12 mouse cellular contexts compared by ENCODE assay signal in the genomic region with DNA sequence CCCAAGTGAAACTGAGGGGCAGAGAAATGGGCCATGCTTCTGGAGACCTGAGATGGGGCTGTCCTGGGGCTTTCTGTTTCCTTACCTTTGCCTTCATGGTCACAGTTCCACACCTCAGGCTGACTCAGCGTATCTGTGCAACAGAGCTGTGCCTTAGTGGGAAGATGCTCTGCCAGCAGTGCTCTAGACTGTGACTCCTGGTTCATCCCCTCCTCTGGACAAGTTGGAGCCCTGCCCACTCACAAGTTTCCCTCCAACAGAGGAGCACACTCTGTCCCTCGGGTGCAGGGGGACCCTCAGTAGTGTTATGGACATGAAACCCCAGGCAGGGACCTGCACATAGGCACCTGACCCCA.
DNase-seq lines count a peak whose midpoint lies in the region; ATAC-seq and TF ChIP-seq lines count a peak whose summit lies in the region.
"Had no signal": no experiment of that assay in that cellular context is flagged by ENCODE, and none has a peak within 500 bp of the region (broad histone marks: within the 10 kb centered on the region; RNA-seq: fewer than 3 reads in every experiment).

No protein-coding gene starts in this region.

- no peaks in the 10 kb centered on the region for H3K4me1 ChIP-seq in kidney, embryonic 14.5 days (ENCODE audit: control insufficient read depth, insufficient read depth, low read length)
- no peaks in the 10 kb centered on the region for H3K4me1 ChIP-seq in kidney, adult 2 months (ENCODE audit: control insufficient read depth, insufficient read depth, low read length)
- peaks cover 100% of the 10 kb centered on the region for H3K4me1 ChIP-seq in forebrain, embryonic 10.5 days
- H3K4me1 ChIP-seq in hindbrain, embryonic 16.5 days (ENCODE audit: control insufficient read depth, insufficient read depth, low read depth, low read length) = peaks cover 35% of the 10 kb centered on the region
- H3K4me1 ChIP-seq in neural tube, embryonic 13.5 days (replicated peaks) = peaks cover 72% of the 10 kb centered on the region
- H3K4me1 ChIP-seq in cerebellum, adult 2 months (ENCODE audit: control insufficient read depth, insufficient read depth, low read length) = no peaks in the 10 kb centered on the region

- H3K4me3 ChIP-seq in kidney, embryonic 14.5 days (ENCODE audit: low read length) = no peak overlapping the region
- H3K4me3 ChIP-seq in kidney, adult 2 months (ENCODE audit: insufficient read depth, low read depth, low read length) = no peak overlapping the region
- H3K4me3 ChIP-seq in forebrain, embryonic 10.5 days = peak overlapping the region; percentile 34
- H3K4me3 ChIP-seq in hindbrain, embryonic 16.5 days (ENCODE audit: low read length) = no peak overlapping the region
- H3K4me3 ChIP-seq in neural tube, embryonic 13.5 days = no peak overlapping the region
- no peak overlapping the region for H3K4me3 ChIP-seq in cerebellum, adult 2 months (replicated peaks; ENCODE audit: insufficient read depth, low read depth, low read length)

- no peaks in the 10 kb centered on the region for H3K36me3 ChIP-seq in kidney, embryonic 14.5 days (ENCODE audit: control insufficient read depth, insufficient read depth, low read length)
- H3K36me3 ChIP-seq in kidney, adult 2 months (ENCODE audit: control insufficient read depth, insufficient read depth, low read length) = no peaks in the 10 kb centered on the region
- H3K36me3 ChIP-seq in forebrain, embryonic 10.5 days (replicated peaks) = peaks cover 47% of the 10 kb centered on the region
- H3K36me3 ChIP-seq in hindbrain, embryonic 16.5 days (ENCODE audit: control insufficient read depth, insufficient read depth, low read length) = no peaks in the 10 kb centered on the region
- no peaks in the 10 kb centered on the region for H3K36me3 ChIP-seq in neural tube, embryonic 13.5 days

- peak; percentile 50 for ATAC-seq in kidney, embryonic 14.5 days (ENCODE audit: low FRiP score, low TSS enrichment)
- ATAC-seq in hindbrain, embryonic 16.5 days = peak; percentile 50
- peak; percentile 38 for ATAC-seq in neural tube, embryonic 13.5 days (ENCODE audit: low read depth)

- H3K27ac ChIP-seq in kidney, embryonic 14.5 days (ENCODE audit: low read depth, low read length) = no peak overlapping the region
- H3K27ac ChIP-seq in kidney, adult 2 months (ENCODE audit: insufficient read depth, low read depth, low read length) = no peak overlapping the region
- peak overlapping the region; percentile 85 for H3K27ac ChIP-seq in forebrain, embryonic 10.5 days
- peak overlapping the region; percentile 15; the same call in 1 of the 2 replicates for H3K27ac ChIP-seq in hindbrain, embryonic 16.5 days (ENCODE audit: low read depth, low read length)
- peak overlapping the region; percentile 72 for H3K27ac ChIP-seq in neural tube, embryonic 13.5 days (replicated peaks)
- H3K27ac ChIP-seq in cerebellum, adult 2 months (ENCODE audit: insufficient read depth, low read length) = no peak overlapping the region
- H3K27ac ChIP-seq: liver, embryonic 14.5 days had no signal

- no peak for TF ChIP-seq CTCF in kidney, adult 2 months (conservative IDR thresholded peaks at IDR 0.05; ENCODE audit: insufficient read depth, insufficient read length, low read depth, low read length)
- no peak for TF ChIP-seq CTCF in cerebellum, adult 2 months (IDR thresholded peaks at IDR 0.05; ENCODE audit: borderline replicate concordance, insufficient read depth, low read depth, low read length)

- no peak for TF ChIP-seq POLR2A in kidney, adult 2 months (IDR thresholded peaks at IDR 0.05; ENCODE audit: low read depth, low read length)
- no peak for TF ChIP-seq POLR2A in cerebellum, adult 2 months (IDR thresholded peaks at IDR 0.05; ENCODE audit: borderline replicate concordance, insufficient read depth, low read length)

- H3K27me3 ChIP-seq in kidney, embryonic 14.5 days (ENCODE audit: control insufficient read depth, insufficient read depth, low read length) = peaks cover 29% of the 10 kb centered on the region
- H3K27me3 ChIP-seq in kidney, adult 2 months (replicated peaks; ENCODE audit: control insufficient read depth, insufficient read depth, low read length) = no peaks in the 10 kb centered on the region; the same call in 1 of the 2 replicates
- peaks cover 68% of the 10 kb centered on the region for H3K27me3 ChIP-seq in forebrain, embryonic 10.5 days (ENCODE audit: poor library complexity, severe bottlenecking)
- no peaks in the 10 kb centered on the region for H3K27me3 ChIP-seq in hindbrain, embryonic 16.5 days (replicated peaks; ENCODE audit: control insufficient read depth, insufficient read depth, low read length)
- H3K27me3 ChIP-seq in neural tube, embryonic 13.5 days = 0 out of 2 replicates have a peak, but pooled peaks cover 3% of the 10 kb centered on the region
- no peaks in the 10 kb centered on the region for H3K27me3 ChIP-seq in cerebellum, adult 2 months (ENCODE audit: control insufficient read depth, insufficient read depth, low read length)

- H3K9me3 ChIP-seq in kidney, embryonic 14.5 days (ENCODE audit: control insufficient read depth, low read length) = no peaks in the 10 kb centered on the region
- H3K9me3 ChIP-seq in forebrain, embryonic 10.5 days = no peaks in the 10 kb centered on the region
- no peaks in the 10 kb centered on the region for H3K9me3 ChIP-seq in hindbrain, embryonic 16.5 days (ENCODE audit: control insufficient read depth, low read length)
- H3K9me3 ChIP-seq in neural tube, embryonic 13.5 days = no peaks in the 10 kb centered on the region

- no peak overlapping the region for H3K9ac ChIP-seq in kidney, embryonic 14.5 days (ENCODE audit: low read depth, low read length)
- H3K9ac ChIP-seq in hindbrain, embryonic 16.5 days (ENCODE audit: low read depth, low read length) = 0 out of 2 replicates have a peak overlapping the region, but pooled peaks have one; percentile 47
- peak overlapping the region; percentile 23 for H3K9ac ChIP-seq in neural tube, embryonic 13.5 days
- H3K9ac ChIP-seq: liver, embryonic 14.5 days had no signal

- DNase-seq in kidney, adult 2 months = no peak
- no peak for DNase-seq in forebrain, embryonic 10.5 days (ENCODE audit: extremely low spot score, low spot score)
- DNase-seq in lung, adult 18-20 months = no peak
- DNase-seq in layer of hippocampus, postnatal 10 days (ENCODE audit: low spot score in 2 of 2) = no peak
- no peak for DNase-seq in cerebellum, adult 2 months
- DNase-seq: adrenal gland, adult 2 months; kidney, adult 9 months; layer of hippocampus, postnatal 36 days had no signal

- WGBS in kidney, embryonic 14.5 days = 43% methylated on average over 2 of the region's 2 CpGs
- 52% methylated on average over 2 of the region's 2 CpGs for WGBS in kidney, adult 2 months
- 10% methylated on average over 2 of the region's 2 CpGs for WGBS in forebrain, embryonic 10.5 days
- 28% methylated on average over 2 of the region's 2 CpGs for WGBS in hindbrain, embryonic 16.5 days
- WGBS in neural tube, embryonic 13.5 days = 30% methylated on average over 2 of the region's 2 CpGs
- WGBS in cerebellum, adult 2 months = 54% methylated on average over 2 of the region's 2 CpGs

- no peak overlapping the region for H3K4me2 ChIP-seq in kidney, embryonic 14.5 days (replicated peaks; ENCODE audit: low read depth, low read length)
- H3K4me2 ChIP-seq in hindbrain, embryonic 16.5 days (ENCODE audit: low read length) = no peak overlapping the region
- no peak overlapping the region for H3K4me2 ChIP-seq in neural tube, embryonic 13.5 days

Comparison
In these comparisons a context has a peak if more than half of its experiments do, and no peak if none do; other contexts are left out.
1. H3K27ac ChIP-seq: peak in forebrain, embryonic 10.5 days (single experiment), hindbrain, embryonic 16.5 days (single experiment) and neural tube, embryonic 13.5 days (single experiment); none in kidney, embryonic 14.5 days (single experiment), kidney, adult 2 months (single experiment) and cerebellum, adult 2 months (single experiment).
2. Peak in every context shown above with its lines, with median percentiles within 50 percentile points of each other: ATAC-seq.